Mouse (Mus musculus): ENCODE results near the gene Dram1. TPM values are rescaled to one million over a fixed set of nuclear protein-coding genes. Genes with fewer than 3 reads are reported as not detected.

Dram1 gene
- polyA plus RNA-seq, 1 experiment, result 0.80 TPM

DNA sequence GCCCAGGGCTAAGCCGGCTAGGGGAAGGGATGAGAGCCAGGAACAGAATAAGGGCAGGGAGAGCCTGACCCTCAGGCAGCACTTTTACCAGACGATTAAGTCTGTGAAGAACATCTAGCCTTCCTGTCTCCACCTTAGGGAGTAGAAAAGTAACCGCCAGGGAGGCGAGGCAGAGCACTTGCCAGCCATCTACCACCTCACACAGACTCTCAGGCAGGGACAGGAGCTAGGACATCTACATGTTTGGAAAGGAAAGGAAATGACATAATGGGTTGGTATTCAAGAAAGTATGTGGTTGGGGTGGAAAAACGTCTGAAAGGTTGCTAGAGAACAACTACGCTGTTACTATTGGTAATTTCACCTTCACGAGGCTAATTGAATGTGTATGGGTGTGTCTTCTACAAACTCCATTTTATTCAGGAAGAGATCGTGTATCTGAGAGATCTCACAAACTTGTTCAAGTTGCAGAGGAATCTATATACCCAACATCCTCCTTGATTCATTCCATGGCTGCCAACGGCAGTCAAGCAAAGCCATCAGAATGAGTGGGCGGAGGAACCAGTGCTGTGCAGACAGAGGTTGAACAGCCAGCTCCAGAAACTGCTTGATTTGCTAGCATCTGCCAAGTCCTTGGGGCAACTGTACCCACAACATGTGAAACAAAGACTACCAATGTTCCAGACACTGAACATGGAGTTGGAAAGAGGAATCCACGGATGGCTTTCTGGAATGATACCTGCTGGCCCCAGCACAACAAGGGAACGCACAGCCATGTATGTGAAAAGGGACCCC lies 32.2 kb downstream of the Dram1 start:
- no peak overlapping the region for H3K4me3 ChIP-seq (replicated peaks; ENCODE audit: insufficient read depth, low read depth, low read length)
- H3K4me1 ChIP-seq (ENCODE audit: control insufficient read depth, insufficient read depth, low read length), result no peaks in the 10 kb centered on the region
- 72% methylated on average over 12 of the region's 12 CpGs for WGBS
- DNase-seq, result no peak
- no peaks in the 10 kb centered on the region for H3K27me3 ChIP-seq (ENCODE audit: control insufficient read depth, insufficient read depth, low read length)
- no peak overlapping the region for H3K27ac ChIP-seq (ENCODE audit: insufficient read depth, low read length)
- TF ChIP-seq POLR2A (IDR thresholded peaks at IDR 0.05; ENCODE audit: borderline replicate concordance, insufficient read depth, low read length) (no peak), CTCF (IDR thresholded peaks at IDR 0.05; ENCODE audit: borderline replicate concordance, insufficient read depth, low read depth, low read length) (no peak)

DNA sequence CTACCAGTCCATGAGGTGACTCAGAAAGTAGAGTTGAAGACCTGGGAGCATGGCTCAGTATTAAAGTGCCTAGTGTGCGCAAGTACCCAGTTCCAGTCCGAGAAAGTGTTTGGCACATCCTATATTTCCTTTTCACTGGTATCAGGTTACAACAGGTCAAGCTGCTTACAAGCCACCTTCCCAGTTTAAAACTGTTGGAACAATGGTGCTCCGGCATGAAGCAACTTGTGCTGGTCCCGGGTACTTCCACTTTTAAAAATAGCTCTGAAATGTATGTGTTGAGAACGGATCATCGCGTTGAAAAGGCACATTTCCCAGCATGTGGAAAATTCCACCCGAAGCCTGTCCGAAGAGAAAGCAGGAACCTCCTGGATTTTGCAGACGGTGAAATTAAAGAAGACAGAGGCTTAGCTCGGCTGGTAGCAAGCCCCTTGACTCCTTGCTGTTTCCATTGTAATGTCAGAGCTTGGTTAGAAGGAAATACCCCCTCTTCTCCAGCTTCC lies 32.9 kb downstream of the Dram1 start:
- Histone ChIP-seq H3K27me3 (ENCODE audit: control insufficient read depth, insufficient read depth, low read length) (no peaks in the 10 kb centered on the region), H3K4me3 (replicated peaks; ENCODE audit: insufficient read depth, low read depth, low read length) (no peak overlapping the region), H3K27ac (ENCODE audit: insufficient read depth, low read length) (no peak overlapping the region), H3K4me1 (ENCODE audit: control insufficient read depth, insufficient read depth, low read length) (no peaks in the 10 kb centered on the region)
- DNase-seq, result no peak
- WGBS, result 65% methylated on average over 11 of the region's 11 CpGs
- TF ChIP-seq CTCF (IDR thresholded peaks at IDR 0.05; ENCODE audit: borderline replicate concordance, insufficient read depth, low read depth, low read length), result no peak
- TF ChIP-seq POLR2A (IDR thresholded peaks at IDR 0.05; ENCODE audit: borderline replicate concordance, insufficient read depth, low read length), result no peak

DNA sequence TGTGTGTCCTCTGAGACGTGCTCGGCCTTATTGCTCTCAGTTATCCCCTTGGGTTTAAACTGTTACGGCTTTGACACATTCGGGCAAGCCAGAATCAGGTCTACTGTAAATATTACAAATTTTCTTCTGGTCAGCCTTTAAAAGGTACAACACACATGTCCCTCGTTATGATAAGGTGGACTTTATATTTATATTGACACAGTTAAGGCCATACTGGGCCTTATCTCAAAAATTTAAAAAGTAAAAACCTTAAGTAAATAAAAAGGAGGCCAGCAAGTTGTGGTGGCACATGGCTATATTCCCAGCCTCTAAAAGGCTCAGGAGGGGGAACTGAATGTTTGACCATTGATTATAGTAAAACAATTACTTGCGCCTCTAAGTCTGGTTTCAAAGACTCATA lies 37.5 kb downstream of the Dram1 start:
- Histone ChIP-seq H3K27me3 (ENCODE audit: control insufficient read depth, insufficient read depth, low read length) (no peaks in the 10 kb centered on the region), H3K27ac (ENCODE audit: insufficient read depth, low read length) (no peak overlapping the region), H3K4me1 (ENCODE audit: control insufficient read depth, insufficient read depth, low read length) (no peaks in the 10 kb centered on the region), H3K4me3 (replicated peaks; ENCODE audit: insufficient read depth, low read depth, low read length) (no peak overlapping the region)
- 83% methylated on average over 6 of the region's 6 CpGs for WGBS
- DNase-seq, result no peak
- TF ChIP-seq CTCF (IDR thresholded peaks at IDR 0.05; ENCODE audit: borderline replicate concordance, insufficient read depth, low read depth, low read length) (no peak), POLR2A (IDR thresholded peaks at IDR 0.05; ENCODE audit: borderline replicate concordance, insufficient read depth, low read length) (no peak)

DNA sequence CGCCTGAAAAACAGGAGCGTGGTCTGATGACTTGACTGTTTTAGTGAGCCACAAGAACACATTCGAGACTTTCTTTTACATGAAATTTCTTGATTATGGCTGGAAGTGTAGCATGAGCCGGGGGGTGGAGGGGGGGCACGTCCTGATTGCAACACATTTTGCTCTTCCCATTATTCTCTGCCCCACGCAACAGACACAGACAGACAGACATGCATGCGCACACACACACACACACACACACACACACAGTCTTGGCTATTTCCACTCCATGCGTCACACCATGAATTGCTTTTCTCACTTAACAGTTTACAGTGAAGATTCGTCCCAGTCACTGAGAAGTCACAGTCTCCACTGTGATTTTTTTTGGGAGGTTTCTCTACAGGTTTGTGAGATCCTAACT lies 38.2 kb downstream of the Dram1 start:
- Histone ChIP-seq H3K27ac (ENCODE audit: insufficient read depth, low read length) (no peak overlapping the region), H3K27me3 (ENCODE audit: control insufficient read depth, insufficient read depth, low read length) (no peaks in the 10 kb centered on the region), H3K4me3 (replicated peaks; ENCODE audit: insufficient read depth, low read depth, low read length) (no peak overlapping the region), H3K4me1 (ENCODE audit: control insufficient read depth, insufficient read depth, low read length) (no peaks in the 10 kb centered on the region)
- no peak for TF ChIP-seq CTCF (IDR thresholded peaks at IDR 0.05; ENCODE audit: borderline replicate concordance, insufficient read depth, low read depth, low read length)
- WGBS, result 87% methylated on average over 9 of the region's 9 CpGs
- DNase-seq, result no peak

DNA sequence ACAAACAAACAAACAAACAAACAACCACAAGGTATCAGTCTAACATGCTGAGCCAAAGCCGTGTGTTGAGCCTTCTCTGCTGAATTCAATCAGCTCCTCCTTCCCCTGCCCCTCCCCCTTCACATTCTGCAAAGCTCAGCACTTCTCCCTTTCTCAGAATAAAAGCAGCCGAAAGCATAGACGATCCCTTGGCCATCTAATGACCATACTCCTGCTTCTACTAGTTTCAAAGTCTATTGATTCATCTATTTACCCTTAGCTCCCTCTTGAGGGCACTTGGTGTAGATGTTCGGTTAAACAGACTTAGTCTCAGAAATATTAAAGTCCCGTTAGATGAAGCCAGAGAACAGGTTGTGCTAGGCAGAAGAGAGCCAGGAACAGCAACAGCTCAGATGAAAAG lies 48.2 kb downstream of the Dram1 start:
- TF ChIP-seq CTCF (IDR thresholded peaks at IDR 0.05; ENCODE audit: borderline replicate concordance, insufficient read depth, low read depth, low read length) (no peak), POLR2A (IDR thresholded peaks at IDR 0.05; ENCODE audit: borderline replicate concordance, insufficient read depth, low read length) (no peak)
- Histone ChIP-seq H3K27ac (ENCODE audit: insufficient read depth, low read length) (no peak overlapping the region), H3K27me3 (ENCODE audit: control insufficient read depth, insufficient read depth, low read length) (no peaks in the 10 kb centered on the region), H3K4me1 (ENCODE audit: control insufficient read depth, insufficient read depth, low read length) (no peaks in the 10 kb centered on the region), H3K4me3 (replicated peaks; ENCODE audit: insufficient read depth, low read depth, low read length) (no peak overlapping the region)
- DNase-seq, result no peak
- WGBS, result 10% methylated on average over 5 of the region's 5 CpGs

DNA sequence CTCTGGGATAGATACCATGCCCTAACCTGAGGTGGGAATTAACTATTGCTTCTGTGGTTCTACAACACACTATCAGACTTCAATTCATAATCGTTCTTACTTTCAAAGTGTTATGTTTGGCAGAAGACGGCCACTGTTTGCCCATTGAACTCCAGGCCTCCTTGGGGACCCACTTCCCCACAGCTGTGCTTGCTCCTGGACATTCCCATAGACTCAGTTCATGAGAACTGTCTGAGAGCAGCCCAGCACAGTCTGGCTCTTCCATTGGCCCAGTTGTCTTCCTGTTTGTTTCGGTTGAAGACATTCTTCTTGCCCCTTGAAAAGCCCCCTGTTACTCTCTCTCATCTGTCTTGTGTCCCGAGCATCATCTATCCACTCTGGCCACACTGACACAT lies 50.8 kb downstream of the Dram1 start:
- Histone ChIP-seq H3K4me1 (ENCODE audit: control insufficient read depth, insufficient read depth, low read length) (no peaks in the 10 kb centered on the region), H3K4me3 (replicated peaks; ENCODE audit: insufficient read depth, low read depth, low read length) (no peak overlapping the region), H3K27me3 (ENCODE audit: control insufficient read depth, insufficient read depth, low read length) (no peaks in the 10 kb centered on the region), H3K27ac (ENCODE audit: insufficient read depth, low read length) (no peak overlapping the region)
- DNase-seq, result no peak
- TF ChIP-seq POLR2A (IDR thresholded peaks at IDR 0.05; ENCODE audit: borderline replicate concordance, insufficient read depth, low read length) (no peak), CTCF (IDR thresholded peaks at IDR 0.05; ENCODE audit: borderline replicate concordance, insufficient read depth, low read depth, low read length) (no peak)
- 66% methylated on average over 4 of the region's 4 CpGs for WGBS

DNA sequence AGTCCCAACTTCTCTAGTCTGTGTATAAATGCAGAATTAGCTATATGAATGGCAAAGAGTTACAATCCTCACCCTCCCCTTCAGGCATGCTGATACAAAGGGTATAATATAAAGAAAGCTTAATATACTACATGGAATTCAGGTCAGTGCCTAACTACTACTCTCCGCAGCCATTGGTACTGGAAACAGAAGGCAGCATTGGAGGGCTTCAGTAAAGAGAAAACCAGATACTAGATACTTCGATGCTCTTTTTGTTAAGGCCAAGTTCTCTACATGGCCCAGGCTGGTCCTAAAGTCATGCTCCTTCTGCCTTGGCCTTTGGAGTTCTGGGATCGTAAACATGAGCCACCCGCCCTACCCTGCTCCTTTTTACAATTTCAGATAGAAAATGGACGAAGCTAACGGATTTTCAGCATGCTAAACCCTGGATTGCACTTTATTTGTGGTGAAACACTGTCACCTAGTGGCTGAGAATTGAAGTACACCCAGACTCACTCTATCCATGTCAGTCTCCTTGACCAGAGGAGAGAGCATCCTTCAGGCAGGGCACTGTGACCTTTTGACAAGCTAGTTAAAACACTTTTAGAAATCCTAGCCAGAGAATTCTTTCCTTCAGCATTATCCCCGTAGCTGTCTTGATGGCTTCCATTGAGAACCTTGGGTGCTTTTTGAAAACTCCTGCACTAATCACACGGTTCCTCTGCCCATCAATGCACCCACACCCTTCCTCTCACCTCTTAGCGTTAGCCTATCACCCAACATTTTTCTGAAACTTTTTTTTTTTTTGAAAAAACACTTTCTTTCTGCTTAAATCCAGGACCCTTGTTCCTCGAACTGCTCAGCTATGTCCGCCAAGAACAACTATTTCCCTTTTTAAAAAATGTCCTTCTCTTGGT lies 51.5 kb downstream of the Dram1 start:
- peak; percentile 64 to 70 for DNase-seq
- no peak for TF ChIP-seq POLR2A (IDR thresholded peaks at IDR 0.05; ENCODE audit: borderline replicate concordance, insufficient read depth, low read length)
- peak; percentile 77; the same call in 1 of the 2 replicates for TF ChIP-seq CTCF (IDR thresholded peaks at IDR 0.05; ENCODE audit: borderline replicate concordance, insufficient read depth, low read depth, low read length)
- Histone ChIP-seq H3K4me1 (ENCODE audit: control insufficient read depth, insufficient read depth, low read length) (no peaks in the 10 kb centered on the region), H3K27ac (ENCODE audit: insufficient read depth, low read length) (no peak overlapping the region), H3K4me3 (replicated peaks; ENCODE audit: insufficient read depth, low read depth, low read length) (peak overlapping the region; percentile 34), H3K27me3 (ENCODE audit: control insufficient read depth, insufficient read depth, low read length) (no peaks in the 10 kb centered on the region)
- 47% methylated on average over 11 of the region's 11 CpGs for WGBS

All from cerebellum, adult 2 months (tissue).